Mouse (Mus musculus) liver, embryonic 14.5 days (tissue): ENCODE data around the gene Ptprn2.

ENCODE experiments used
- CTCF ChIP-seq: IDR thresholded peaks from 2 replicates; pipeline ENCODE4 v1.5.1; 2016; ENCODE audit warnings: antibody characterized with exemption, low read depth, control low read depth
- EP300 ChIP-seq: IDR thresholded peaks from 2 replicates; pipeline ENCODE4 v1.6.1; 2016; ENCODE audit warnings: antibody characterized with exemption, low read depth

DNA sequence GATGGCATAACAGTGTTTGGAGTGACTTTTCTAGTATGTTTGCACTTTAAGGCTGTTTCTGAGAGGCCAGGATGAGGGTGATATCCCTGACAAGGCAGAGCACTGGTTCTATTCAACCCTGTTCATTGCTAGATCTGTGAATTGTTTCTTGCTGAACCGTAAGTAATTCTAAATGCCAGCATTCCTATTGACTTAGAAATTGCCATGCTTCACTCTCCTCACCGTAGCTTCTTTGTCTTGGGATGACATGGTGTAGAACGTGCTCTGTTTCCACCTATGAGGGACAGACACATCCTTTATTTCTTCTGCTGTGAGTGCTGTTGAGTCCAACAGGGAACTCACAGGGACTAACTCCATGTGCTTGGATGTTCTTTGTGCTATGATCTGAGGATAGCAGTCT is 416.3 kb downstream of the Ptprn2 start:
- no peak for TF ChIP-seq EP300
- no peak for TF ChIP-seq CTCF
